Mouse (Mus musculus): ENCODE results near the gene Amz1. TPM values are rescaled to one million over a fixed set of nuclear protein-coding genes. Genes with fewer than 3 reads are reported as not detected.
A peak's percentile ranks its signal among the peaks of the same experiment; 100 is the strongest.

Gene Amz1
- polyA plus RNA-seq, 1 experiment from 2014 or later, result 1.1 TPM

DNA sequence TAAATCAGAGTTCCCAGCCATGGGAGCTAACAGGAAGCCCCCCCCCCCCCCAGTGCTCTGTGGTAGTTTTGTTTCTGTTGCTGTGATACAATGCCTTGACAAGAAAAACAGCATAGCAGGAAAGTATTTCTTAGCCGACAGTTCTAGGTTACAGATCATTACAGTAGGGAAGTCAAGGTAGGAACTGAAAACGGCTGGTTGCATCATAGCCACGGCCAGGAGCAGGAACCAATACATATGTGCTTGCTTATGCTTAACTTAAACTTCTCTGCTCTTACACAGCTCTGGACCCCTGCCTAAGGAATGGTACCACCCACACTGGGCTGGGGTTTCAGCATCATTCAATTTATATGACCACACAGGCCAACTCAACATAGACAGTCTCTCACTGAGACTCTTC lies 9.4 kb downstream of the Amz1 start:
- no peak for ATAC-seq (replicated peaks; ENCODE audit: extremely low read depth, insufficient read depth, low FRiP score)
- Histone ChIP-seq H3K4me2 (ENCODE audit: low read depth, low read length) (no peak overlapping the region), H3K36me3 (ENCODE audit: control insufficient read depth, insufficient read depth) (no peaks in the 10 kb centered on the region), H3K27ac (ENCODE audit: low read length) (no peak overlapping the region), H3K9ac (ENCODE audit: low read length) (no peak overlapping the region), H3K4me1 (ENCODE audit: control insufficient read depth, insufficient read depth, low read length) (peaks cover 8% of the 10 kb centered on the region), H3K27me3 (ENCODE audit: control insufficient read depth, insufficient read depth, low read length) (peaks cover 17% of the 10 kb centered on the region), H3K9me3 (replicated peaks; ENCODE audit: control insufficient read depth, low read length) (no peaks in the 10 kb centered on the region), H3K4me3 (ENCODE audit: low read length) (no peak overlapping the region)
- 59% methylated on average over 3 of the region's 3 CpGs for WGBS

DNA sequence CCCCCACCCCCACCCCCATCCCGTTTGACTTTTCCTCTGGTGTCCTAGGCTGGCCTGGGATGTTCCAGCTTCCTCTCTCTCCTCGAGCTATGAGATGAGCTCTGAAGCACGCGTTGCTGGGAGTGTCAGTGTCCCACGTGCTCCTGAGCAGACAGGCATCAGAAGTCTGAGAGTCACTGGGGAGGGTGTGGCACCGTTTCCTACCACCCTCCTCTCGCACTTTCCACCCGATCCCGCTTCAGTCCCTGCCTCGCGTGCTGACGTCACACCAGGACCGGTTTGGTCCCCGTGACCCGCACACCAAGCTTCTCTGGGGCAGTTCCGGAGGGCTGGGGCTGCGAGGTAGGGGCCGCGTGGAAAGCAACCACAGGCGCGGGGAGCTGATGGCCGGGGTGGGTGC lies 11.4 kb downstream of the Amz1 start:
- H3K9ac ChIP-seq (ENCODE audit: low read length), result peak overlapping the region; percentile 30
- H3K4me1 ChIP-seq (ENCODE audit: control insufficient read depth, insufficient read depth, low read length), result peaks cover 8% of the 10 kb centered on the region
- H3K9me3 ChIP-seq (replicated peaks; ENCODE audit: control insufficient read depth, low read length), result no peaks in the 10 kb centered on the region
- no peak overlapping the region for H3K27ac ChIP-seq (ENCODE audit: low read length)
- H3K4me2 ChIP-seq (ENCODE audit: low read depth, low read length), result peak overlapping the region; percentile 64
- peak; percentile 33; the same call in 1 of the 2 replicates for ATAC-seq (replicated peaks; ENCODE audit: extremely low read depth, insufficient read depth, low FRiP score)
- H3K4me3 ChIP-seq (ENCODE audit: low read length), result peak overlapping the region; percentile 45
- under 1% methylated on average over 22 of the region's 22 CpGs for WGBS
- H3K27me3 ChIP-seq (ENCODE audit: control insufficient read depth, insufficient read depth, low read length), result peaks cover 17% of the 10 kb centered on the region
- H3K36me3 ChIP-seq (ENCODE audit: control insufficient read depth, insufficient read depth), result no peaks in the 10 kb centered on the region

GRCm38 (mm10) chr5:140736166-140736565 lies 12.2 kb downstream of the Amz1 start:
- no peaks in the 10 kb centered on the region for H3K9me3 ChIP-seq (replicated peaks; ENCODE audit: control insufficient read depth, low read length)
- 20% methylated on average over 11 of the region's 13 CpGs for WGBS
- peak overlapping the region; percentile 64 for H3K4me2 ChIP-seq (ENCODE audit: low read depth, low read length)
- no peak overlapping the region for H3K9ac ChIP-seq (ENCODE audit: low read length)
- no peak for ATAC-seq (replicated peaks; ENCODE audit: extremely low read depth, insufficient read depth, low FRiP score)
- no peaks in the 10 kb centered on the region for H3K36me3 ChIP-seq (ENCODE audit: control insufficient read depth, insufficient read depth)
- H3K4me1 ChIP-seq (ENCODE audit: control insufficient read depth, insufficient read depth, low read length), result peaks cover 8% of the 10 kb centered on the region
- peak overlapping the region; percentile 45 for H3K4me3 ChIP-seq (ENCODE audit: low read length)
- H3K27ac ChIP-seq (ENCODE audit: low read length), result no peak overlapping the region
- H3K27me3 ChIP-seq (ENCODE audit: control insufficient read depth, insufficient read depth, low read length), result peaks cover 17% of the 10 kb centered on the region

DNA sequence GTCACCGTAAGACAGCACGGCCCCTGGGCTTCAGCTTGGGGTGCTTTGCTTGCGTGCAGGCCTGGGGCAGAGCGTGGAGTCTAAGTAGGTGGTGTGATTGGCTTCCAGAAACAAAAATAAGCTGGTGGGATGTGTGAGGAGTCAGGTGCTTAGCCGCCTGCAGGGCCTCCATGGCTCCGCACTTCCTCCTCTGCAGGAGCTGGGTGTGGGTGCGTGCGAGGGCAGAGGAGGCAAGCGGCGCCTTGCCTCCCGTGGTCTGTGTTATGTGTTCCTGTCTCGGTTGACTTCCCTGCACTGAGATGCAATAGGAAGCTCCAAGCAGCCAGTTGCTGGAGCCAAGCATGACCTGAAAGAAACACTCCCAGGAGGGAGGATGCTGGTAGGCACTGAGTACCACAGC lies 15.9 kb downstream of the Amz1 start:
- Histone ChIP-seq H3K9me3 (replicated peaks; ENCODE audit: control insufficient read depth, low read length) (no peaks in the 10 kb centered on the region), H3K4me3 (ENCODE audit: low read length) (no peak overlapping the region), H3K4me1 (ENCODE audit: control insufficient read depth, insufficient read depth, low read length) (peaks cover 8% of the 10 kb centered on the region), H3K4me2 (ENCODE audit: low read depth, low read length) (no peak overlapping the region), H3K9ac (ENCODE audit: low read length) (no peak overlapping the region), H3K27ac (ENCODE audit: low read length) (no peak overlapping the region), H3K36me3 (ENCODE audit: control insufficient read depth, insufficient read depth) (no peaks in the 10 kb centered on the region), H3K27me3 (ENCODE audit: control insufficient read depth, insufficient read depth, low read length) (peaks cover 17% of the 10 kb centered on the region)
- ATAC-seq (replicated peaks; ENCODE audit: extremely low read depth, insufficient read depth, low FRiP score), result no peak
- WGBS, result 73% methylated on average over 12 of the region's 12 CpGs

- no peak for ATAC-seq (replicated peaks; ENCODE audit: extremely low read depth, insufficient read depth, low FRiP score)
- H3K27ac ChIP-seq (ENCODE audit: low read length), result no peak overlapping the region
- H3K27me3 ChIP-seq (ENCODE audit: control insufficient read depth, insufficient read depth, low read length), result peaks cover 11% of the 10 kb centered on the region
- H3K4me1 ChIP-seq (ENCODE audit: control insufficient read depth, insufficient read depth, low read length), result no peaks in the 10 kb centered on the region; the same call in 1 of the 2 replicates
- H3K9ac ChIP-seq (ENCODE audit: low read length), result no peak overlapping the region
- no peak overlapping the region for H3K4me3 ChIP-seq (ENCODE audit: low read length)
- H3K4me2 ChIP-seq (ENCODE audit: low read depth, low read length), result no peak overlapping the region; the same call in 1 of the 2 replicates
- no peaks in the 10 kb centered on the region for H3K36me3 ChIP-seq (ENCODE audit: control insufficient read depth, insufficient read depth)
- 60% methylated on average over 11 of the region's 11 CpGs for WGBS
- H3K9me3 ChIP-seq (replicated peaks; ENCODE audit: control insufficient read depth, low read length), result no peaks in the 10 kb centered on the region
These were observed 17.1 kb downstream of the Amz1 start for GRCm38 (mm10) chr5:140741040-140741439.

- Histone ChIP-seq H3K4me1 (ENCODE audit: control insufficient read depth, insufficient read depth, low read length) (no peaks in the 10 kb centered on the region), H3K4me2 (ENCODE audit: low read depth, low read length) (no peak overlapping the region), H3K9me3 (replicated peaks; ENCODE audit: control insufficient read depth, low read length) (no peaks in the 10 kb centered on the region), H3K27me3 (ENCODE audit: control insufficient read depth, insufficient read depth, low read length) (peaks cover 2% of the 10 kb centered on the region; the same call in 1 of the 2 replicates), H3K9ac (ENCODE audit: low read length) (no peak overlapping the region), H3K4me3 (ENCODE audit: low read length) (no peak overlapping the region), H3K36me3 (ENCODE audit: control insufficient read depth, insufficient read depth) (no peaks in the 10 kb centered on the region), H3K27ac (ENCODE audit: low read length) (no peak overlapping the region)
- no peak for ATAC-seq (replicated peaks; ENCODE audit: extremely low read depth, insufficient read depth, low FRiP score)
These were observed 17.9 kb downstream of the Amz1 start for GRCm38 (mm10) chr5:140741877-140742276.

DNA sequence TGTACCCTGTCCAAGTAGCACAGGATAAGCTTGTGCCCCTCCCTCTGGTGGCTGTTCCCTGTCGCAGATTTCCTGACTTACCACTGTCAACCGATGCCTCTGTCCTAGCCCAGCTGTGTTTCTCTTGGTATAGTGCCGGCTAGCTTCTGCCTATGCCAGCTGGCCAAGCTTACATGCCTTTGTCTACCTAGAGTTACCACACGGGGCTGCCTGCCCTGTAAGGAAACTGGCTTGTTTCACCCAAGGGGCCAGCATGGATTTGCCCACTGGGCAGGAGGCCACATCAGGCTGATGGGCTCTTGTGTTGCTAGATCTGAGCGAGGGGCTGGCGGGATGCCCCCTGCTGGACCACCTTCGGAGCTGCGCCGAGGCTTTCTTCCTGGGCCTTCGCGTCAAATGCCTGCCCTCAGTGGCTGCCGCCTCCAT lies 19.8 kb downstream of the Amz1 start:
- Histone ChIP-seq H3K9me3 (replicated peaks; ENCODE audit: control insufficient read depth, low read length) (no peaks in the 10 kb centered on the region), H3K27ac (ENCODE audit: low read length) (no peak overlapping the region), H3K4me2 (ENCODE audit: low read depth, low read length) (no peak overlapping the region)

GRCm38 (mm10) chr5:140748425-140748824 lies 24.5 kb downstream of the Amz1 start:
- H3K36me3 ChIP-seq (ENCODE audit: control insufficient read depth, insufficient read depth), result no peaks in the 10 kb centered on the region
- no peak overlapping the region for H3K4me3 ChIP-seq (ENCODE audit: low read length)
- no peaks in the 10 kb centered on the region for H3K27me3 ChIP-seq (ENCODE audit: control insufficient read depth, insufficient read depth, low read length)
- H3K4me2 ChIP-seq (ENCODE audit: low read depth, low read length), result no peak overlapping the region
- 0 out of 2 replicates have a peak, but pooled peaks cover 5% of the 10 kb centered on the region for H3K4me1 ChIP-seq (ENCODE audit: control insufficient read depth, insufficient read depth, low read length)
- no peak overlapping the region for H3K27ac ChIP-seq (ENCODE audit: low read length)
- no peak for ATAC-seq (replicated peaks; ENCODE audit: extremely low read depth, insufficient read depth, low FRiP score)
- peaks cover 3% of the 10 kb centered on the region; the same call in 1 of the 2 replicates for H3K9me3 ChIP-seq (replicated peaks; ENCODE audit: control insufficient read depth, low read length)
- H3K9ac ChIP-seq (ENCODE audit: low read length), result no peak overlapping the region
- WGBS, result 84% methylated on average over 10 of the region's 10 CpGs

More for the DNA sequence above, 19.8 kb downstream of the Amz1 start:
- no peaks in the 10 kb centered on the region for H3K27me3 ChIP-seq (ENCODE audit: control insufficient read depth, insufficient read depth, low read length)
- no peaks in the 10 kb centered on the region for H3K36me3 ChIP-seq (ENCODE audit: control insufficient read depth, insufficient read depth)
- H3K4me3 ChIP-seq (ENCODE audit: low read length), result no peak overlapping the region
- no peaks in the 10 kb centered on the region for H3K4me1 ChIP-seq (ENCODE audit: control insufficient read depth, insufficient read depth, low read length)
- H3K9ac ChIP-seq (ENCODE audit: low read length), result no peak overlapping the region
- ATAC-seq (replicated peaks; ENCODE audit: extremely low read depth, insufficient read depth, low FRiP score), result no peak
- WGBS, result 23% methylated on average over 12 of the region's 12 CpGs

DNA sequence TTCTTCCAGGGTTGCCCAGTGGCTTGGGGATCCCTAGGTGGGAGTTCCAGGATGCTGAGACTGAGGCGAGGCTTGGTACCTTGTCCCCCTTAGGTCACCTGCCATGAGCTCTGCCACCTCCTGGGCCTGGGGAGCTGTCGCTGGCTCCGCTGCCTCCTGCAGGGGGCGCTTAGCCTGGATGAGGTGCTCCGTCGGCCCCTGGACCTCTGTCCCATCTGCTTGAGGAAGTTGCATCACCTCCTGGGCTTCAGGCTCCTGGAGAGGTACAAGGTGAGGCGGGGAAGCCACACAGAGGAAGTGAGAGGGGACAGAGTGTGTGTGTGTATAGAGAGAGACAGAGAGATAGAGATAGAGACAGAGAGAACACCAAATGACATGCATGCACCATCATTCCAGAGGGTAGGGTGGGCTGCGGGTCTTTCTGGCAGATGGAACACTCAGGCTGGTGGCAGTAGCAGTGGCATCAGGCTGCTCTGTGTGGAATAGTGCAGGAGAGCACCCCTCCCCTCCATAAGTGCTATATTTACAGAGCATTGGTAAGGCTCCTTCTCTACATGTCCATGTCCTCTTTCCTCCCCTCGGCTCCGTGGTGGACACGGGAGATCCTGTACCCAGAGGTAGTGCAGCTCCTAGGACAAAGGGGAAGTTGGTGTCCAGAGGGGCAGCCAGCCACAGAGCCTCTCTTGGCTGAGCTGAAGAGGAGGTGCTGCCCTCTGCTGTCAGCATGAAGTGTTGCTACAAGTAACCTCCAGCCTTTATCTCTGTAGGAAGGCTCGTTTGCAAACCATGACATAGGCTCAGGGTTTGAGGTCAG lies 25.3 kb downstream of the Amz1 start:
- H3K9me3 ChIP-seq (replicated peaks; ENCODE audit: control insufficient read depth, low read length), result peaks cover 3% of the 10 kb centered on the region; the same call in 1 of the 2 replicates
- H3K27me3 ChIP-seq (ENCODE audit: control insufficient read depth, insufficient read depth, low read length), result no peaks in the 10 kb centered on the region
- WGBS, result 16% methylated on average over 12 of the region's 12 CpGs
- H3K36me3 ChIP-seq (ENCODE audit: control insufficient read depth, insufficient read depth), result no peaks in the 10 kb centered on the region
- peak overlapping the region; percentile 58 for H3K9ac ChIP-seq (ENCODE audit: low read length)
- peak overlapping the region; percentile 55 for H3K4me2 ChIP-seq (ENCODE audit: low read depth, low read length)
- H3K27ac ChIP-seq (ENCODE audit: low read length), result no peak overlapping the region
- H3K4me1 ChIP-seq (ENCODE audit: control insufficient read depth, insufficient read depth, low read length), result 0 out of 2 replicates have a peak, but pooled peaks cover 5% of the 10 kb centered on the region
- H3K4me3 ChIP-seq (ENCODE audit: low read length), result peak overlapping the region; percentile 34
- ATAC-seq (replicated peaks; ENCODE audit: extremely low read depth, insufficient read depth, low FRiP score), result peak; percentile 78

Measured in heart, embryonic 16.5 days (tissue).